Mouse (Mus musculus) cortical plate, adult 2 months (tissue): ENCODE data around the gene Dnah17.

ENCODE experiments used
- CTCF ChIP-seq: fragments of 200-500 bp; IDR thresholded peaks from 2 replicates; pipeline ENCODE4 v1.5.1; 2011; ENCODE audit warnings: mild to moderate bottlenecking, control low read depth, low read length; ENCODE audit not compliant: insufficient read depth; ENCODE audit errors: extremely low read depth
- POLR2A ChIP-seq: fragments of 200-500 bp; IDR thresholded peaks from 2 replicates; pipeline ENCODE4 v1.6.1; 2011; ENCODE audit warnings: mild to moderate bottlenecking, low read length, control low read depth; ENCODE audit not compliant: insufficient read depth; ENCODE audit errors: extremely low read depth

GRCm38 (mm10) chr11:117974327-117975125, 155.9 kb downstream of the Dnah17 start:
- TF ChIP-seq CTCF (no peak), POLR2A (no peak)
